ENCODE assay signal across 8 mouse cellular contexts in the genomic region with DNA sequence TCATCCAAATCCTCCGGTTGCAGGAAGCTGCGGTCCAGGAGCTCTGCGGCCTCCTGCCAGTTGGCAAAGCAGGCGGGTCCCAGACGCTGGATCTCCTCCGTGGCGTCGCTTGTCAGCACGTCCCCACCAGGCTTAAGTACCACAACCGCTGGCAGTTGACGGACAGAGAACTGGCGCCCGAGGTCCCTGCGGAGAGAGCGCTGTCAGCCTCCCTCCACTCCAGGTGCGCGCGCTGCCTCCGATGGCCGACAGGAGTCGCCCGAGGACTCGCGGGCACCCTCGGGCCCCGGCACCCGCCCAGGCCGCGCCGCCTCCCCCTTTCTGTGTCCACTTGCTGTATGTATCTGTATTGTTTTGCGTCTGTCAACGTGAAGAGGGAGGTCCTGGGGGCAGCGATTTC. TPM values are rescaled to one million over a fixed set of nuclear protein-coding genes. Genes with fewer than 3 reads are reported as not detected.
DNase-seq lines count a peak whose midpoint lies in the region; ATAC-seq and TF ChIP-seq lines count a peak whose summit lies in the region.

No protein-coding gene starts in this region.

- peaks cover 8% of the 10 kb centered on the region for H3K9me3 ChIP-seq in liver, embryonic 12.5 days (replicated peaks)

- intact Hi-C loops in heart, adult 2 months (cut with DNase I): no loop called here

- peak overlapping the region; percentile 7; the same call in 1 of the 2 replicates for H3K4me3 ChIP-seq in heart, adult 2 months
- H3K4me3 ChIP-seq in liver, embryonic 12.5 days: peak overlapping the region; percentile 31
- H3K4me3 ChIP-seq in myocyte: no peak overlapping the region

- ATAC-seq in liver, embryonic 12.5 days: no peak

- 0 out of 2 replicates have a peak, but pooled peaks have one; percentile 10 for TF ChIP-seq EP300 in heart, adult 2 months (IDR thresholded peaks at IDR 0.05; ENCODE audit: insufficient read depth, low read depth, low read length)

- H3K4me1 ChIP-seq in heart, adult 2 months (ENCODE audit: control insufficient read depth, insufficient read depth, low read length): peaks cover 2% of the 10 kb centered on the region
- H3K4me1 ChIP-seq in liver, embryonic 12.5 days: peaks cover 53% of the 10 kb centered on the region

- DNase-seq in layer of hippocampus, adult 11-12 months (ENCODE audit: low spot score): peak; percentile 69
- no peak for DNase-seq in layer of hippocampus, adult 9-11 months
- DNase-seq in embryo, embryonic 9.5 days (ENCODE audit: extremely low spot score): peak; percentile 57
- peak; percentile 87 to 91 for DNase-seq in heart, adult 2 months
- DNase-seq in kidney, adult 18-20 months: peak; percentile 88
- DNase-seq in spleen, postnatal 4 days (ENCODE audit: low spot score in 2 of 2): peak; percentile 84 to 95

- TF ChIP-seq CTCF in heart, adult 2 months (IDR thresholded peaks at IDR 0.05): no peak; the same call in 1 of the 2 replicates

- peak overlapping the region; percentile 8; the same call in 1 of the 2 replicates for H3K27ac ChIP-seq in heart, adult 2 months
- no peak overlapping the region for H3K27ac ChIP-seq in liver, embryonic 12.5 days

- peaks cover 7% of the 10 kb centered on the region for H3K27me3 ChIP-seq in heart, adult 2 months (ENCODE audit: control insufficient read depth, insufficient read depth, low read length)
- H3K27me3 ChIP-seq in liver, embryonic 12.5 days (replicated peaks): peaks cover 70% of the 10 kb centered on the region
- H3K27me3 ChIP-seq in myocyte (ENCODE audit: control insufficient read depth, insufficient read depth, insufficient read length): peaks cover 10% of the 10 kb centered on the region

- no peaks in the 10 kb centered on the region for H3K36me3 ChIP-seq in heart, adult 2 months (ENCODE audit: control insufficient read depth, insufficient read depth, low read length)
- no peaks in the 10 kb centered on the region for H3K36me3 ChIP-seq in liver, embryonic 12.5 days
- no peaks in the 10 kb centered on the region for H3K36me3 ChIP-seq in myocyte (ENCODE audit: control insufficient read depth, insufficient read depth)

- H3K4me2 ChIP-seq in liver, embryonic 12.5 days: peak overlapping the region; percentile 62
- H3K4me2 ChIP-seq in myocyte (ENCODE audit: low read depth): peak overlapping the region; percentile 55

- H3K9ac ChIP-seq in heart, adult 2 months (ENCODE audit: low read depth, low read length): peak overlapping the region; percentile 55
- H3K9ac ChIP-seq in liver, embryonic 12.5 days: peak overlapping the region; percentile 12; the same call in 1 of the 2 replicates

- H3K79me2 ChIP-seq in heart, adult 2 months (replicated peaks; ENCODE audit: control insufficient read depth, insufficient read depth, low read length): no peaks in the 10 kb centered on the region
- H3K79me2 ChIP-seq in myocyte (ENCODE audit: control insufficient read depth, insufficient read depth): no peaks in the 10 kb centered on the region

- WGBS in heart, adult 2 months: under 1% methylated on average over 33 of the region's 33 CpGs
- WGBS in liver, embryonic 12.5 days (ENCODE audit: insufficient replicate concordance): 2% methylated on average over 33 of the region's 33 CpGs

- no peak overlapping the region for H3ac ChIP-seq in myocyte (ENCODE audit: control insufficient read depth, insufficient read length)

- no peak for TF ChIP-seq POLR2A in heart, adult 2 months (IDR thresholded peaks at IDR 0.05; ENCODE audit: insufficient read depth, low read depth, low read length)
- TF ChIP-seq POLR2A in myocyte (IDR thresholded peaks at IDR 0.05; ENCODE audit: insufficient read length, low read depth): no peak

TF ChIP-seq in myocyte, 11 proteins besides CTCF, POLR2A, EP300 and RAD21:
- TF ChIP-seq POLR2AphosphoS2 (IDR thresholded peaks at IDR 0.05; ENCODE audit: insufficient read length, low read depth): no peak
- TF ChIP-seq MYOD1 (IDR thresholded peaks at IDR 0.05; ENCODE audit: control insufficient read depth in 1 of 3, insufficient read length in 2 of 3, low read depth in 2 of 3): peak in 1 of 3 experiments; percentile 50
- TF ChIP-seq E2F4 (IDR thresholded peaks at IDR 0.05; ENCODE audit: insufficient read depth): no peak
- no peak for TF ChIP-seq MYOG (IDR thresholded peaks at IDR 0.05; ENCODE audit: control insufficient read depth in 1 of 3, insufficient read depth in 1 of 3, insufficient read length in 2 of 3, low read depth in 2 of 3)
- no peak for TF ChIP-seq REST (IDR thresholded peaks at IDR 0.05; ENCODE audit: insufficient read depth, insufficient read length)

RNA-seq across cellular contexts. Expression of gene Nxnl1, which starts 3.6 kb away (rescaled TPM):
- under 1 TPM; 0.14 to 0.18 TPM for total RNA-seq in heart, adult 2 months (2021)
- polyA plus RNA-seq in heart, adult 2 months (2012; rRNA removed): 0.12 TPM in 1 of 2 replicates, not detected in the other
- polyA plus RNA-seq in liver, embryonic 12.5 days (2016; fragmentation: Nextera tagmentation; extraction: Ambion mirVana): 0.32 and 0.36 TPM in 2 replicates
- 0.04 TPM for polyA plus RNA-seq in myocyte (2012; fragmentation: generic; extraction: Trizol)

RNA-seq across cellular contexts. Expression of gene Tmem221, which starts 4.1 kb away (rescaled TPM):
- under 1 TPM in 1 of 2 experiments, not detected in 1; 0.16 TPM for total RNA-seq in heart, adult 2 months (2021)
- polyA plus RNA-seq in heart, adult 2 months (2012; rRNA removed): 0.29 and 0.51 TPM in 2 replicates
- 0.61 and 0.75 TPM in 2 replicates for polyA plus RNA-seq in liver, embryonic 12.5 days (2016; fragmentation: Nextera tagmentation; extraction: Ambion mirVana)
- polyA plus RNA-seq in myocyte (2012; fragmentation: generic; extraction: Trizol): 0.20 TPM

RNA-seq across cellular contexts. Expression of gene Slc27a1, which starts 5.9 kb away (rescaled TPM):
- total RNA-seq in heart, adult 2 months (2021): 100 to 1,000 TPM; 159 to 191 TPM
- polyA plus RNA-seq in heart, adult 2 months (2012; rRNA removed): 227 and 281 TPM in 2 replicates
- 4.1 and 4.4 TPM in 2 replicates for polyA plus RNA-seq in liver, embryonic 12.5 days (2016; fragmentation: Nextera tagmentation; extraction: Ambion mirVana)
- 33.9 TPM for polyA plus RNA-seq in myocyte (2012; fragmentation: generic; extraction: Trizol)

RNA-seq across cellular contexts. Expression of gene Mvb12a, which starts 20.0 kb away (rescaled TPM):
- 10 to 100 TPM; 27.0 to 29.7 TPM for total RNA-seq in heart, adult 2 months (2021)
- polyA plus RNA-seq in heart, adult 2 months (2012; rRNA removed): 51.6 and 53.7 TPM in 2 replicates
- 39.2 and 42.7 TPM in 2 replicates for polyA plus RNA-seq in liver, embryonic 12.5 days (2016; fragmentation: Nextera tagmentation; extraction: Ambion mirVana)
- polyA plus RNA-seq in myocyte (2012; fragmentation: generic; extraction: Trizol): 61.5 TPM

RNA-seq across cellular contexts. Expression of gene Bst2, which starts 25.5 kb away (rescaled TPM):
- 10 to 100 TPM; 17.4 to 18.1 TPM for total RNA-seq in heart, adult 2 months (2021)
- polyA plus RNA-seq in heart, adult 2 months (2012; rRNA removed): 69.8 and 85.9 TPM in 2 replicates
- polyA plus RNA-seq in liver, embryonic 12.5 days (2016; fragmentation: Nextera tagmentation; extraction: Ambion mirVana): 28.7 and 29.4 TPM in 2 replicates
- 33.9 TPM for polyA plus RNA-seq in myocyte (2012; fragmentation: generic; extraction: Trizol)
